Mouse (Mus musculus) ES-E14 (cell line): Measurements from ENCODE around the gene Myd88. TPM values are rescaled to one million over a fixed set of nuclear protein-coding genes. Genes with fewer than 3 reads are reported as not detected.

Experiments used
- DNase-seq: peaks from one replicate; pipeline ENCODE4 v3.0.0-alpha.2; 2013; ENCODE audit warnings: low read depth, low spot score
- H3K27ac ChIP-seq: 2 replicates; pipeline ENCODE4 v1.5.1; 2012; ENCODE audit warnings: low read depth, mild to moderate bottlenecking, low read length, moderate library complexity, mixed read lengths; ENCODE audit not compliant: poor library complexity, insufficient read depth, severe bottlenecking
- H3K36me3 ChIP-seq: 2 replicates; pipeline ENCODE4 v1.6.1; 2012; ENCODE audit warnings: mild to moderate bottlenecking, low read length, moderate library complexity, mixed read lengths; ENCODE audit not compliant: control insufficient read depth, poor library complexity, insufficient read depth, severe bottlenecking
- H3K4me1 ChIP-seq, 2 experiments: fragments of 150-350 bp in 1 of 2; sonication (generic) in 1 of 2; 2 replicates each; pipeline ENCODE4 v1.6.1; 2012; ENCODE audit warnings: low read length in 2 of 2, mild to moderate bottlenecking in 1 of 2, mixed read lengths in 1 of 2; ENCODE audit not compliant: control insufficient read depth in 2 of 2, insufficient read depth in 2 of 2, poor library complexity in 1 of 2
- H3K4me3 ChIP-seq, 2 experiments: fragments of 150-350 bp in 1 of 2; sonication (generic) in 1 of 2; 2 replicates each; pipeline ENCODE4 v1.5.1; 2012; ENCODE audit warnings: low read length in 2 of 2, low read depth in 1 of 2, mild to moderate bottlenecking in 1 of 2, mixed read lengths in 1 of 2; ENCODE audit not compliant: insufficient read depth in 1 of 2, poor library complexity in 1 of 2, severe bottlenecking in 1 of 2
- H3K9ac ChIP-seq: 2 replicates; pipeline ENCODE4 v1.6.1; 2012; ENCODE audit warnings: low read depth, mild to moderate bottlenecking, low read length, mixed read lengths; ENCODE audit not compliant: poor library complexity, insufficient read depth, severe bottlenecking
- H3K9me3 ChIP-seq: fragments of 150-350 bp; sonication (generic); 2 replicates; pipeline ENCODE4 v1.6.1; 2012; ENCODE audit warnings: low read depth, mild to moderate bottlenecking, low read length; ENCODE audit not compliant: control insufficient read depth, insufficient read depth
- CHD2 ChIP-seq: IDR thresholded peaks from 2 replicates; pipeline ENCODE4 v1.6.1; 2014; ENCODE audit warnings: mild to moderate bottlenecking, low read depth, low read length, inconsistent platforms
- HCFC1 ChIP-seq: IDR thresholded peaks from 2 replicates; pipeline ENCODE4 v1.6.1; 2012; ENCODE audit warnings: low read length, inconsistent platforms, borderline replicate concordance; ENCODE audit not compliant: insufficient read depth
- MAFK ChIP-seq: IDR thresholded peaks from 2 replicates; pipeline ENCODE4 v1.6.1; 2014; ENCODE audit warnings: mild to moderate bottlenecking, low read depth, low read length, inconsistent platforms; ENCODE audit not compliant: insufficient read depth
- ZC3H11A ChIP-seq: IDR thresholded peaks from 2 replicates; pipeline ENCODE4 v1.6.1; 2012; ENCODE audit warnings: low read depth, mild to moderate bottlenecking, inconsistent platforms, low read length, borderline replicate concordance
- ZNF384 ChIP-seq: IDR thresholded peaks from 2 replicates; pipeline ENCODE4 v1.6.1; 2012; ENCODE audit warnings: low read depth, low read length, inconsistent platforms
- in situ Hi-C, 2 experiments: fragments of 600-800 bp; cut with MboI; formaldehyde crosslinking; loops; one replicate each; pipeline ENCODE4 v1.15.1; 2025; ENCODE audit warnings: low sequenced_read_pairs in 2 of 2, inconsistent platforms in 1 of 2; ENCODE audit not compliant: unreplicated experiment in 2 of 2
- total RNA-seq: library from RNA; depleted of rRNA; stranded (reverse); fragments of 300-350 nt; gene quantifications from 2 replicates; pipeline ENCODE4 v1.2.3, GENCODE M21; 2012

The Myd88 gene
- total RNA-seq, 1 experiment, result 5.4 TPM

DNA sequence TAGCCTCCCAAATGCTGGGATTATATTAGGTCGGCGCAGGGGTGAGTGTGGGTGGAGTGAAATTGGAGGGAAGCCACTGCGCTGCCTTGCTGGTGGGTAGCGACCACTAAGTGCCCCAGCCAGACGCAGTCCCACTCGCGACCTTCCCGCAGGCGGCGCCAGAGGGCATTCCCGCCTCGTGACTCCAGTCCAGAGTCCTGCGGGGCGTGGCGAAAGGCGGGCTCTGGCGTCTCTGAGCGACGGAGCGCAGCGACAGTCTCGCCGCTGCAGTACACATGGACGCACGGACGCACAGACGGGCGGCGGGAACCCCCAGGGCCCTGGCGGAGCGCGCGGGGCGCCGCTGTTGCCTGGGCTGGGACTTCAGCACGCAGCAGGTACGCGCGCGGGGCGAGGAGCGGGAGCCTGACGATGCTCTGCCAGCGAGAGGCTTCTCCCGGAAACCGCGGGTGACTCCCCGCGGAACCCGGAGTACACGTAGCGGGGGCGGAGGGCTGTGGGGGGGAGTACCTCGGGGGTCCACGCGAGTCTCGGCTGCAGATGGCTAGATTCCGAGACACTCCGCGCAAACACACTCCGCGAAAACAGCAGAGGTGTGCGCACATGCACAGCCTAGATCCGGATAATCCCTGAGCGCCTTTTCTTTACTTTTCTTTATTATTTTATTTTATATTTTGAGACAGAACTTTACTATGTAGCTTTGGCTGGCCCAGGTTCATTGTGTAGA, 16.3 kb upstream of the Myd88 start, which contains the start of gene Xylb:
TSS of gene Xylb (plus strand) at position 51 of the 727 bp plus-strand sequence.
- H3K4me3 ChIP-seq, result peak within 1 kb of the TSS; percentile 75 to 81
- peak; percentile 92 for DNase-seq
- H3K9ac ChIP-seq, result peak within 1 kb of the TSS; percentile 81
- H3K36me3 ChIP-seq, result peaks cover 8% of the 10 kb centered on the region; the same call in 1 of the 2 replicates
- in situ Hi-C loops, result no loop called here
- H3K9me3 ChIP-seq, result no peaks in the 10 kb centered on the region
- peak; percentile 19; the same call in 1 of the 2 replicates for TF ChIP-seq HCFC1
- TF ChIP-seq ZC3H11A, result no peak
- 0 out of 4 replicates have a peak, but pooled peaks cover 0 to 2% of the 10 kb centered on the region in 2 experiments for H3K4me1 ChIP-seq
- H3K27ac ChIP-seq, result no peak within 1 kb of the TSS

- in situ Hi-C loops, result no loop called here
- Histone ChIP-seq H3K9ac (0 out of 2 replicates have a peak overlapping the region, but pooled peaks have one; percentile 12), H3K36me3 (peaks cover 8% of the 10 kb centered on the region; the same call in 1 of the 2 replicates), H3K27ac (no peak overlapping the region), H3K4me3 (no peak overlapping the region), H3K9me3 (no peaks in the 10 kb centered on the region), H3K4me1 (no peaks in the 10 kb centered on the region)
- TF ChIP-seq HCFC1, result no peak
- no peak for TF ChIP-seq MAFK
- TF ChIP-seq CHD2, result no peak
- no peak for TF ChIP-seq ZNF384
- TF ChIP-seq ZC3H11A, result no peak
- DNase-seq, result no peak
Measured at GRCm38 (mm10) chr9:119355943-119356342, 14.7 kb upstream of the Myd88 start.

GRCm38 (mm10) chr9:119353926-119354325, 12.7 kb upstream of the Myd88 start:
- no peak for DNase-seq
- H3K9me3 ChIP-seq, result no peaks in the 10 kb centered on the region
- H3K9ac ChIP-seq, result no peak overlapping the region
- H3K36me3 ChIP-seq, result peaks cover 14% of the 10 kb centered on the region
- H3K4me1 ChIP-seq, result no peaks in the 10 kb centered on the region
- no peak for TF ChIP-seq MAFK
- no peak for TF ChIP-seq HCFC1
- no peak for TF ChIP-seq CHD2
- in situ Hi-C loops, result no loop called here
- no peak overlapping the region for H3K4me3 ChIP-seq
- no peak overlapping the region for H3K27ac ChIP-seq

DNA sequence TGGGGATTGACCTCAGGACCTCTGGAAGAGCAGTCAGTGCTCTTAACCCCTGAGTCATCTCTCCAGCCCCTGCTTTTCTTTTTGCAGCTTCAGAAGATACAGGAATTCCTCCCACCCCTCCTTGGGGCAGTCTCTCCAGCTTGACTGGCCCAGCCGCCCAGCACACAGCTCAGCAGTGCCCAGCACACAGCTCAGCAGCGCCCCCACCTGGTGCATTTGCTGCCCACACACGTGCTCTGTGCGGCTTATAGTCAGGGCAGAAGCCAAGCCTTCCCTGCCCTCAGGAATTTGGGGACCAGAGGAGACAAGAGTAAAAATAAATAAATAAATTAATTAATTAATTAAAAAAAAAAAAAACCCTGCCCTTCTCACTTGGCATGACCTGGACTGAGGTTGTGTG, 10.8 kb upstream of the Myd88 start:
- TF ChIP-seq MAFK (0 out of 2 replicates have a peak, but pooled peaks have one; percentile 25), ZC3H11A (no peak)
- in situ Hi-C loops, result no loop called here
- Histone ChIP-seq H3K9me3 (no peaks in the 10 kb centered on the region), H3K4me3 (no peak overlapping the region), H3K9ac (no peak overlapping the region), H3K4me1 (no peaks in the 10 kb centered on the region), H3K27ac (no peak overlapping the region), H3K36me3 (peaks cover 20% of the 10 kb centered on the region)
- peak; percentile 74 for DNase-seq

- H3K27ac ChIP-seq, result no peak overlapping the region
- H3K36me3 ChIP-seq, result peaks cover 27% of the 10 kb centered on the region
- no peak for TF ChIP-seq HCFC1
- TF ChIP-seq CHD2, result no peak
- no peak for TF ChIP-seq ZC3H11A
- no peak for TF ChIP-seq ZNF384
- TF ChIP-seq MAFK, result no peak
- in situ Hi-C loops, result no loop called here
- no peak for DNase-seq
- H3K4me1 ChIP-seq, result no peaks in the 10 kb centered on the region
- H3K4me3 ChIP-seq, result no peak overlapping the region
- H3K9me3 ChIP-seq, result no peaks in the 10 kb centered on the region
- no peak overlapping the region for H3K9ac ChIP-seq
Measured at GRCm38 (mm10) chr9:119350947-119351705, 9.9 kb upstream of the Myd88 start.
